Mouse (Mus musculus): ENCODE results near the gene Adamtsl2. TPM values are rescaled to one million over a fixed set of nuclear protein-coding genes. Genes with fewer than 3 reads are reported as not detected.

Adamtsl2 gene
- polyA plus RNA-seq, 1 experiment from 2014 or later = 1.7 TPM

GRCm38 (mm10) chr2:27097241-27097656 is 18.1 kb downstream of the Adamtsl2 start:
- Histone ChIP-seq H3K36me3 (ENCODE audit: control insufficient read depth, insufficient read depth, low read length) (no peaks in the 10 kb centered on the region), H3K9me3 (ENCODE audit: control insufficient read depth, low read length) (no peaks in the 10 kb centered on the region), H3K4me3 (ENCODE audit: low read length) (no peak overlapping the region), H3K4me2 (ENCODE audit: low read depth, low read length) (no peak overlapping the region), H3K9ac (ENCODE audit: low read depth, low read length) (no peak overlapping the region), H3K4me1 (ENCODE audit: control insufficient read depth, insufficient read depth, low read length) (peaks cover 28% of the 10 kb centered on the region), H3K27ac (ENCODE audit: low read length) (peak overlapping the region; percentile 68), H3K27me3 (replicated peaks; ENCODE audit: control insufficient read depth, insufficient read depth, low read length) (no peaks in the 10 kb centered on the region)
- ATAC-seq = peak; percentile 46
- 41% methylated on average over 6 of the region's 6 CpGs for WGBS

DNA sequence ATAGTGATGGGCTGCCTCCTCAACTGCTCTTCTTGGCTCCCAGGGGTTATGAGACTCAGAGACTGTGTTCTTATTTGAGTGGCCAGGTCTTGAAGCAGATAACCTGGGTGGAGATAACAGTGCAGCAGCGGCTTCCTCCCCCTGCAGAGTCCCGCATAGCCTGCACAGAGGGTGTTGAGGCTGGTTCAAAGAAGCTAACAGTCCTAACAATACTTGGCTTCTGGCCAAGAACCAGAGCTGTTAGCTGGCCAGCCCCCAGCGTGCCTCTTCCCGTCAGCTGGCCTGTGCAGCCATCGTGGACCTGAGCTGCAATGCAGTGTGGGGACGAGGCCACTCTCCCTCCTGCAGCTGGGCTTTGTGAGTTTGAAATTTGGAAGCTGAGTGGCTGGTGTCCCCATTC is 18.6 kb downstream of the Adamtsl2 start:
- no peaks in the 10 kb centered on the region for H3K27me3 ChIP-seq (replicated peaks; ENCODE audit: control insufficient read depth, insufficient read depth, low read length)
- peaks cover 28% of the 10 kb centered on the region for H3K4me1 ChIP-seq (ENCODE audit: control insufficient read depth, insufficient read depth, low read length)
- peak; percentile 85 for ATAC-seq
- WGBS = 0% methylated on average over 6 of the region's 6 CpGs
- H3K27ac ChIP-seq (ENCODE audit: low read length) = peak overlapping the region; percentile 68
- H3K4me2 ChIP-seq (ENCODE audit: low read depth, low read length) = no peak overlapping the region
- no peak overlapping the region for H3K4me3 ChIP-seq (ENCODE audit: low read length)
- no peaks in the 10 kb centered on the region for H3K9me3 ChIP-seq (ENCODE audit: control insufficient read depth, low read length)
- no peak overlapping the region; the same call in 1 of the 2 replicates for H3K9ac ChIP-seq (ENCODE audit: low read depth, low read length)
- no peaks in the 10 kb centered on the region for H3K36me3 ChIP-seq (ENCODE audit: control insufficient read depth, insufficient read depth, low read length)

DNA sequence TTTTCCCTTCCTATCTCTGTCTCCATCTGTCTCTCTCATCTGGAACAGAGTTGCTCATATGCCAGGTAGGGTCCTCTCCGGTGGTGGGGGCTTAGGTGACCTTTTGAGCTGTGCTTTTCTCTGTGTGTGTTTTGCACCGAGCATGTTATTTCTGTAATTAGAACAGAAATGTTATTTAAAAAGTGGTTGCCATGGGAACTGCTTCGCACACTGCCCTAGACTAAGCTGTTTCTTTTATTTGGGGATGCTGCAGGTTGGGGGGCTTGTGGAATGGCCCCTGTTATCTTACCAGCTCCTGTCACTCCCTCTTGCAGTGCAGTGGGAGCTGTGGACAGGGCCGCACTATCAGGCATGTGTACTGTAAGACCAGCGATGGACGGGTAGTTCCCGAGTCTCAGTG is 24.4 kb downstream of the Adamtsl2 start:
- Histone ChIP-seq H3K36me3 (ENCODE audit: control insufficient read depth, insufficient read depth, low read length) (no peaks in the 10 kb centered on the region), H3K4me1 (ENCODE audit: control insufficient read depth, insufficient read depth, low read length) (peaks cover under 1% of the 10 kb centered on the region), H3K9ac (ENCODE audit: low read depth, low read length) (no peak overlapping the region), H3K4me2 (ENCODE audit: low read depth, low read length) (no peak overlapping the region), H3K9me3 (ENCODE audit: control insufficient read depth, low read length) (no peaks in the 10 kb centered on the region), H3K27me3 (replicated peaks; ENCODE audit: control insufficient read depth, insufficient read depth, low read length) (no peaks in the 10 kb centered on the region), H3K4me3 (ENCODE audit: low read length) (no peak overlapping the region), H3K27ac (ENCODE audit: low read length) (no peak overlapping the region)
- ATAC-seq = no peak
- 77% methylated on average over 7 of the region's 7 CpGs for WGBS

DNA sequence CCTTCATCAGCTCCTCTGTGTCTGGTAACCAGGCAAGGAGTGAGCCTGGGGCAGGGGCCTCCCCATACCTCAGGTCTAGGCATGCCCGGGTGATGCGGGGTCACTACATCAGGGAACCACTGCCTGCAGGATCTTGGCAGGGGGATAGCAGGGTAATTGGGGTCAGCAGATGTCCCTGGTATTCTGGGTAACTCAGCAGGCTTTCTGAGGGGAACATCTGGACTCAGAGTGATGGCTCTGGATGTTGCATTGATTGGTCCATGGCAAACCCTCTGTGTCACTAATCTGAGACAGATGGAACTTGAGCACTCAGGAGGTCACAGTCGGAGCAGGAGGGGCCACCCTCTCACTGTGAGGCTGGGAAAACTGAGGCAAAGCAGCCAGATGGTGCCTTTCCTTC is 27.6 kb downstream of the Adamtsl2 start:
- no peaks in the 10 kb centered on the region for H3K36me3 ChIP-seq (ENCODE audit: control insufficient read depth, insufficient read depth, low read length)
- no peaks in the 10 kb centered on the region for H3K27me3 ChIP-seq (replicated peaks; ENCODE audit: control insufficient read depth, insufficient read depth, low read length)
- no peaks in the 10 kb centered on the region for H3K4me1 ChIP-seq (ENCODE audit: control insufficient read depth, insufficient read depth, low read length)
- no peak overlapping the region for H3K4me3 ChIP-seq (ENCODE audit: low read length)
- no peak overlapping the region for H3K9ac ChIP-seq (ENCODE audit: low read depth, low read length)
- 72% methylated on average over 3 of the region's 3 CpGs for WGBS
- no peaks in the 10 kb centered on the region for H3K9me3 ChIP-seq (ENCODE audit: control insufficient read depth, low read length)
- H3K4me2 ChIP-seq (ENCODE audit: low read depth, low read length) = no peak overlapping the region
- ATAC-seq = no peak
- H3K27ac ChIP-seq (ENCODE audit: low read length) = no peak overlapping the region

GRCm38 (mm10) chr2:27108144-27108543 is 29.0 kb downstream of the Adamtsl2 start:
- H3K9ac ChIP-seq (ENCODE audit: low read depth, low read length) = no peak overlapping the region
- H3K9me3 ChIP-seq (ENCODE audit: control insufficient read depth, low read length) = no peaks in the 10 kb centered on the region
- H3K27me3 ChIP-seq (replicated peaks; ENCODE audit: control insufficient read depth, insufficient read depth, low read length) = no peaks in the 10 kb centered on the region
- no peak overlapping the region for H3K27ac ChIP-seq (ENCODE audit: low read length)
- 73% methylated on average over 2 of the region's 2 CpGs for WGBS
- H3K4me2 ChIP-seq (ENCODE audit: low read depth, low read length) = no peak overlapping the region
- no peak overlapping the region for H3K4me3 ChIP-seq (ENCODE audit: low read length)
- H3K4me1 ChIP-seq (ENCODE audit: control insufficient read depth, insufficient read depth, low read length) = no peaks in the 10 kb centered on the region
- no peaks in the 10 kb centered on the region for H3K36me3 ChIP-seq (ENCODE audit: control insufficient read depth, insufficient read depth, low read length)
- no peak for ATAC-seq

- no peaks in the 10 kb centered on the region for H3K4me1 ChIP-seq (ENCODE audit: control insufficient read depth, insufficient read depth, low read length)
- no peaks in the 10 kb centered on the region for H3K27me3 ChIP-seq (replicated peaks; ENCODE audit: control insufficient read depth, insufficient read depth, low read length)
- no peaks in the 10 kb centered on the region for H3K9me3 ChIP-seq (ENCODE audit: control insufficient read depth, low read length)
- H3K4me2 ChIP-seq (ENCODE audit: low read depth, low read length) = no peak overlapping the region
- no peak overlapping the region for H3K9ac ChIP-seq (ENCODE audit: low read depth, low read length)
- no peaks in the 10 kb centered on the region for H3K36me3 ChIP-seq (ENCODE audit: control insufficient read depth, insufficient read depth, low read length)
- no peak overlapping the region for H3K27ac ChIP-seq (ENCODE audit: low read length)
- no peak for ATAC-seq
- WGBS = 77% methylated on average over 5 of the region's 5 CpGs
- H3K4me3 ChIP-seq (ENCODE audit: low read length) = no peak overlapping the region
Measured at GRCm38 (mm10) chr2:27109052-27109451, 29.9 kb downstream of the Adamtsl2 start.

DNA sequence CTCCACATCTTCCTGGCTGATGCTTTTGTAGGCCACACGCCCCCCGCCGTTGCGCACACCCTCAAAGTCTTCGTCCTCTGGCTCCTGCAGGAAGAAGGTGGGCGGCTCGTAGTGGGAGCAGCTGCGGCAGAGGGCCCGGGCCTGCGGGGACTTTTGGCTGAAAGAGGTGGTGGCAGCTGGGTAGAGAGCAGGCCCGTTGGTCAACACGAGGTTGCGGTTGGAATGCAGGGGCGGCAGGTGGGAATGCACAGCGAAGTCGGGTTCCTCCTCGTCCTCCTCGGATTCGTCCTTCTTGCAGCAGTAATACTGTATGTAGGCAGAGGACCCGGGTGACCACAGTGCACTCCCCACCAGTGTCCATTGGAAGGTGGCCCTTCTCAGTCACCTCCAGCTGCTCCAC is 33.4 kb downstream of the Adamtsl2 start:
- no peaks in the 10 kb centered on the region for H3K27me3 ChIP-seq (replicated peaks; ENCODE audit: control insufficient read depth, insufficient read depth, low read length)
- no peaks in the 10 kb centered on the region for H3K9me3 ChIP-seq (ENCODE audit: control insufficient read depth, low read length)
- no peaks in the 10 kb centered on the region for H3K4me1 ChIP-seq (ENCODE audit: control insufficient read depth, insufficient read depth, low read length)
- H3K4me3 ChIP-seq (ENCODE audit: low read length) = no peak overlapping the region
- 67% methylated on average over 20 of the region's 20 CpGs for WGBS
- ATAC-seq = no peak
- H3K36me3 ChIP-seq (ENCODE audit: control insufficient read depth, insufficient read depth, low read length) = no peaks in the 10 kb centered on the region
- no peak overlapping the region for H3K9ac ChIP-seq (ENCODE audit: low read depth, low read length)
- H3K27ac ChIP-seq (ENCODE audit: low read length) = no peak overlapping the region
- H3K4me2 ChIP-seq (ENCODE audit: low read depth, low read length) = no peak overlapping the region

GRCm38 (mm10) chr2:27114169-27114568 is 35.0 kb downstream of the Adamtsl2 start:
- Histone ChIP-seq H3K36me3 (ENCODE audit: control insufficient read depth, insufficient read depth, low read length) (no peaks in the 10 kb centered on the region), H3K9ac (ENCODE audit: low read depth, low read length) (no peak overlapping the region), H3K4me1 (ENCODE audit: control insufficient read depth, insufficient read depth, low read length) (no peaks in the 10 kb centered on the region), H3K27me3 (replicated peaks; ENCODE audit: control insufficient read depth, insufficient read depth, low read length) (no peaks in the 10 kb centered on the region), H3K9me3 (ENCODE audit: control insufficient read depth, low read length) (no peaks in the 10 kb centered on the region), H3K4me2 (ENCODE audit: low read depth, low read length) (no peak overlapping the region), H3K4me3 (ENCODE audit: low read length) (no peak overlapping the region), H3K27ac (ENCODE audit: low read length) (no peak overlapping the region)
- 83% methylated on average over 10 of the region's 10 CpGs for WGBS
- ATAC-seq = no peak

DNA sequence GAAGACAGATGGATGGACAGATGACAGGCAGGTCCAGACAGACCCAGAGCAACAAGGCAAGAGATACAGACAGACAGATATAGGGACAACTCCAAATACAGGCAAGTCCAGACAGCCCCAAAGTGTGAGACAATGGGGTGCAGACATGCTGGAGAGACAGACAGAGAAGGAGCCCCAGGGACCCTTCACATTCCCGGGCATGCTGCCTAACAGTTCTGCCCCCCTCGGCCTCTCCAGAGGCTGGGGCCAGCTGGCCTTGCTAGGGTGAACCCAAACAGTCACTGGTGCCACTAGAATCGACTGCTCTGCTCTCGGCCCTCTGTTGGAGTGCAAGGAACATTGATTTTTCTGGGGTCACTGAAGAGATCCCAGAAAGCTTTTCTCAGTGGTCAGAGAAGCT is 39.3 kb downstream of the Adamtsl2 start:
- Histone ChIP-seq H3K9ac (ENCODE audit: low read depth, low read length) (no peak overlapping the region), H3K9me3 (ENCODE audit: control insufficient read depth, low read length) (no peaks in the 10 kb centered on the region), H3K27ac (ENCODE audit: low read length) (no peak overlapping the region), H3K4me2 (ENCODE audit: low read depth, low read length) (no peak overlapping the region), H3K36me3 (ENCODE audit: control insufficient read depth, insufficient read depth, low read length) (no peaks in the 10 kb centered on the region), H3K4me3 (ENCODE audit: low read length) (no peak overlapping the region), H3K4me1 (ENCODE audit: control insufficient read depth, insufficient read depth, low read length) (peaks cover 10% of the 10 kb centered on the region), H3K27me3 (replicated peaks; ENCODE audit: control insufficient read depth, insufficient read depth, low read length) (no peaks in the 10 kb centered on the region)
- no peak for ATAC-seq
- 42% methylated on average over 4 of the region's 4 CpGs for WGBS

- Histone ChIP-seq H3K4me1 (ENCODE audit: control insufficient read depth, insufficient read depth, low read length) (peaks cover 10% of the 10 kb centered on the region), H3K4me2 (ENCODE audit: low read depth, low read length) (no peak overlapping the region), H3K4me3 (ENCODE audit: low read length) (no peak overlapping the region), H3K27ac (ENCODE audit: low read length) (no peak overlapping the region), H3K9me3 (ENCODE audit: control insufficient read depth, low read length) (no peaks in the 10 kb centered on the region), H3K36me3 (ENCODE audit: control insufficient read depth, insufficient read depth, low read length) (no peaks in the 10 kb centered on the region), H3K9ac (ENCODE audit: low read depth, low read length) (no peak overlapping the region), H3K27me3 (replicated peaks; ENCODE audit: control insufficient read depth, insufficient read depth, low read length) (no peaks in the 10 kb centered on the region)
- ATAC-seq = no peak
- 90% methylated on average over 2 of the region's 2 CpGs for WGBS
Measured at GRCm38 (mm10) chr2:27119766-27120165, 40.6 kb downstream of the Adamtsl2 start.
